Comparison of ENCODE assay signal across 8 mouse cellular contexts in the genomic region with DNA sequence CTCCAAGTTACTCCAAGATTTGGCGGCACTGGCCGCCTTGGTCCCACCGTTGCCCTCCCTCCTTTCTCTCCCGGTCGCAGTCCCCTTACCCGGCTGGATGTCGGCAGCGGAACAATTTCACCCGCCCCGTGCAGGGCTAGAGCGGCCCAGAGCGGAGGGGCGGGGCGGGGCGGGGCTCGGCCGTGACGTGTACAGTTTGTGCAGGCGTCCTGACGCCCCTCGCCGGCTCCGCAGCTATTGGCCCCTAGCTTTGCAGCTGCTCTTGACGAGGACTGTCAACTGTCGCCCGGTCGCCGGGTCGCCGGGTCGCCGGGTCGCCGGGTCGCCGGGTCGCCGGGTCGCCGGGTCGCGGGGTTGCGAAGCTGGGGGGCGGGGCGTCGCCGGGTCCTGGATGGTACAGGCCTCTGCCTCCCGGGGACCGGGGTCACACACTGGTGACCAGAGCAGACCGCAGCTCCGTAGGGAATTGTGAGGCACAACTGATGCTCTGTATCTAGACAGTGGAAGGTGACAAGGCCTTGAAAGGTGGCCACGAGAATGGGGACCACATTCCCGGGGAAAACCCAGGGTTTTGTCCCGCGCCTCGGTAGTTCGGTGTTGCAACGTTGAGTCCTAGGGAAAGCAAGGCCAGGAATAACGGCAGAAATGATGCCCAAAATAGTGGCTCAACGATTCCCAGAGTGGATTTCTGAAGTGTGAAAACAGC. TPM values are rescaled to one million over a fixed set of nuclear protein-coding genes. Genes with fewer than 3 reads are reported as not detected.
DNase-seq lines count a peak whose midpoint lies in the region; ATAC-seq and TF ChIP-seq lines count a peak whose summit lies in the region.

A gene (minus strand): TSS at position 311 of the 706 bp plus-strand sequence.

- no peak for TF ChIP-seq EP300 in MEL (IDR thresholded peaks at IDR 0.05; ENCODE audit: low read depth in 1 of 2, low read length in 2 of 2)

- DNase-seq in MEL (ENCODE audit: low read depth, low spot score): peak; percentile 92
- peak; percentile 76 for DNase-seq in cerebellum, adult 8-10 months
- DNase-seq in layer of hippocampus, adult 9-10 months (ENCODE audit: low spot score): peak; percentile 37
- peak; percentile 83 to 87 for DNase-seq in thymus, adult 18-20 months

- H3K4me1 ChIP-seq in MEL (ENCODE audit: control insufficient read depth in 1 of 2, insufficient read depth in 2 of 2, low read length in 2 of 2): peaks cover 0 to 2% of the 10 kb centered on the region in 2 experiments; a peak in 1 of 4 replicates
- H3K4me1 ChIP-seq in lung, embryonic 15.5 days: peaks cover 15% of the 10 kb centered on the region
- no peaks in the 10 kb centered on the region for H3K4me1 ChIP-seq in olfactory bulb, adult 2 months (ENCODE audit: control insufficient read depth, insufficient read depth, low read length)

- no peaks in the 10 kb centered on the region for H3K79me2 ChIP-seq in MEL (ENCODE audit: control insufficient read depth, insufficient read depth, low read length, poor library complexity)

- TF ChIP-seq RAD21 in MEL (IDR thresholded peaks at IDR 0.05; ENCODE audit: low read depth, low read length): no peak

- WGBS in lung, embryonic 15.5 days: under 1% methylated on average over 55 of the region's 60 CpGs
- under 1% methylated on average over 60 of the region's 60 CpGs for WGBS in olfactory bulb, adult 2 months

- H3K4me2 ChIP-seq in lung, embryonic 15.5 days: peak within 1 kb of the TSS; percentile 95

- TF ChIP-seq POLR2A in MEL (IDR thresholded peaks at IDR 0.05; ENCODE audit: control insufficient read depth in 1 of 2, insufficient read depth in 1 of 2, low read depth in 1 of 2, low read length in 2 of 2, poor library complexity in 1 of 2): peak; percentile 31 to 49; a peak in 1 of 4 replicates
- TF ChIP-seq POLR2A in olfactory bulb, adult 2 months (IDR thresholded peaks at IDR 0.05; ENCODE audit: insufficient read depth, low read depth, low read length): peak; percentile 62; the same call in 1 of the 2 replicates

- TF ChIP-seq CTCF in MEL (IDR thresholded peaks at IDR 0.05 in 2 of 3, conservative IDR thresholded peaks at IDR 0.05 in 1 of 3; ENCODE audit: control insufficient read depth in 1 of 3, insufficient read depth in 1 of 3, low read depth in 2 of 3, low read length in 3 of 3, poor library complexity in 1 of 3, severe bottlenecking in 1 of 3): no peak
- TF ChIP-seq CTCF in olfactory bulb, adult 2 months (IDR thresholded peaks at IDR 0.05; ENCODE audit: insufficient read depth, low read depth, low read length): no peak

- ATAC-seq in frontal cortex, adult (ENCODE audit: low TSS enrichment): peak; percentile 79
- ATAC-seq in hematopoietic stem cell, adult 5-6 weeks (replicated peaks in 1 of 2; ENCODE audit: insufficient read depth in 1 of 2, low FRiP score in 2 of 2, low TSS enrichment in 1 of 2, low read depth in 1 of 2, poor library complexity in 2 of 2, severe bottlenecking in 2 of 2): peak; percentile 80 to 87
- ATAC-seq in lung, embryonic 15.5 days (ENCODE audit: borderline replicate concordance, extremely low read depth, low FRiP score, low TSS enrichment): peak; percentile 95

- no peak within 1 kb of the TSS; the same call in 1 of the 2 replicates for H3K27ac ChIP-seq in MEL (ENCODE audit: control insufficient read depth, low read depth, low read length)
- peak within 1 kb of the TSS; percentile 67 for H3K27ac ChIP-seq in lung, embryonic 15.5 days
- H3K27ac ChIP-seq in olfactory bulb, adult 2 months (ENCODE audit: insufficient read depth, low read depth, low read length): 0 out of 2 replicates have a peak within 1 kb of the TSS, but pooled peaks have one; percentile 49

- no peaks in the 10 kb centered on the region for H3K27me3 ChIP-seq in MEL (ENCODE audit: control insufficient read depth in 1 of 2, insufficient read depth in 2 of 2, low read length in 2 of 2)
- H3K27me3 ChIP-seq in lung, embryonic 15.5 days: no peaks in the 10 kb centered on the region

- peak within 1 kb of the TSS; percentile 67 to 92 for H3K4me3 ChIP-seq in MEL (ENCODE audit: control insufficient read depth in 1 of 2, insufficient read depth in 1 of 2, low read depth in 2 of 2, low read length in 2 of 2)
- H3K4me3 ChIP-seq in lung, embryonic 15.5 days: peak within 1 kb of the TSS; percentile 81
- peak within 1 kb of the TSS; percentile 70 for H3K4me3 ChIP-seq in olfactory bulb, adult 2 months (ENCODE audit: insufficient read depth, low read depth, low read length)

- no peaks in the 10 kb centered on the region; a peak in 1 of 4 replicates for H3K36me3 ChIP-seq in MEL (ENCODE audit: control insufficient read depth in 1 of 2, insufficient read depth in 2 of 2, low read length in 2 of 2)
- no peaks in the 10 kb centered on the region for H3K36me3 ChIP-seq in lung, embryonic 15.5 days

- H3K9ac ChIP-seq in MEL (ENCODE audit: control insufficient read depth, low read depth, low read length, poor library complexity, severe bottlenecking): peak within 1 kb of the TSS; percentile 63
- H3K9ac ChIP-seq in lung, embryonic 15.5 days: peak within 1 kb of the TSS; percentile 58

- no peaks in the 10 kb centered on the region for H3K9me3 ChIP-seq in MEL (replicated peaks; ENCODE audit: insufficient read depth, low read length)
- H3K9me3 ChIP-seq in lung, embryonic 15.5 days: no peaks in the 10 kb centered on the region

TF ChIP-seq in MEL, 35 proteins besides CTCF, POLR2A, EP300 and RAD21:
- TF ChIP-seq MAZ (IDR thresholded peaks at IDR 0.05; ENCODE audit: low read depth, low read length) (peak; percentile 52; the same call in 1 of the 2 replicates), MXI1 (IDR thresholded peaks at IDR 0.05; ENCODE audit: low read depth, low read length) (peak; percentile 57; the same call in 1 of the 2 replicates), ZMIZ1 (IDR thresholded peaks at IDR 0.05; ENCODE audit: low read depth, low read length) (peak; percentile 46; the same call in 1 of the 2 replicates), NRF1 (IDR thresholded peaks at IDR 0.05; ENCODE audit: insufficient read depth, low read depth, low read length, poor library complexity, severe bottlenecking) (0 out of 2 replicates have a peak, but pooled peaks have one; percentile 6), SMC3 (IDR thresholded peaks at IDR 0.05; ENCODE audit: low read depth, low read length) (0 out of 2 replicates have a peak, but pooled peaks have one; percentile 1), USF1 (IDR thresholded peaks at IDR 0.05; ENCODE audit: low read depth, low read length) (no peak), USF2 (IDR thresholded peaks at IDR 0.05; ENCODE audit: borderline replicate concordance in 1 of 2, insufficient read depth in 1 of 2, low read depth in 1 of 2, low read length in 2 of 2) (no peak), ETS1 (IDR thresholded peaks at IDR 0.05; ENCODE audit: low read depth, low read length) (0 out of 2 replicates have a peak, but pooled peaks have one; percentile 29), MAX (IDR thresholded peaks at IDR 0.05; ENCODE audit: low read length) (no peak; the same call in 1 of the 2 replicates), HCFC1 (IDR thresholded peaks at IDR 0.05; ENCODE audit: low read depth, low read length) (peak; percentile 66), MYC (IDR thresholded peaks at IDR 0.05; ENCODE audit: low read depth, low read length) (no peak), ZC3H11A (IDR thresholded peaks at IDR 0.05; ENCODE audit: low read depth, low read length) (no peak), KAT2A (conservative IDR thresholded peaks at IDR 0.05; ENCODE audit: low read depth, low read length) (no peak), TBP (IDR thresholded peaks at IDR 0.05; ENCODE audit: low read depth, low read length) (no peak), CHD1 (IDR thresholded peaks at IDR 0.05; ENCODE audit: low read depth, low read length) (no peak), JUND (IDR thresholded peaks at IDR 0.05; ENCODE audit: low read depth, low read length) (no peak), MYB (IDR thresholded peaks at IDR 0.05; ENCODE audit: low read depth, low read length) (no peak), MEF2A (IDR thresholded peaks at IDR 0.05; ENCODE audit: extremely low read depth, insufficient replicate concordance, low read depth, low read length, poor library complexity, severe bottlenecking) (no peak), ZKSCAN1 (IDR thresholded peaks at IDR 0.05; ENCODE audit: low read depth, low read length) (no peak), ZNF384 (IDR thresholded peaks at IDR 0.05; ENCODE audit: low read depth, low read length) (no peak), NELFE (IDR thresholded peaks at IDR 0.05; ENCODE audit: low read depth, low read length) (peak; percentile 53; the same call in 1 of the 2 replicates), ELF1 (IDR thresholded peaks at IDR 0.05; ENCODE audit: low read depth, low read length) (0 out of 2 replicates have a peak, but pooled peaks have one; percentile 8), RCOR1 (IDR thresholded peaks at IDR 0.05; ENCODE audit: low read depth, low read length) (no peak), GATA1 (IDR thresholded peaks at IDR 0.05; ENCODE audit: low read depth, low read length) (no peak), TCF12 (IDR thresholded peaks at IDR 0.05; ENCODE audit: low read depth, low read length) (no peak), CHD2 (IDR thresholded peaks at IDR 0.05; ENCODE audit: low read length) (no peak), SIN3A (IDR thresholded peaks at IDR 0.05; ENCODE audit: low read length) (peak; percentile 69)

RNA-seq across cellular contexts. Expression of the gene that starts here (rescaled TPM):
- total RNA-seq in MEL (2012; rRNA removed): 4.7 and 4.9 TPM in 2 replicates
- polyA plus RNA-seq in MEL (2012; ENCODE audit: insufficient read depth in 1 of 2, insufficient read length in 2 of 2, low read depth in 1 of 2, low replicate concordance in 2 of 2, missing spikeins in 1 of 2): 1 to 10 TPM in 1 of 2 experiments, not detected in 1; 7.2 TPM
- total RNA-seq in hematopoietic stem cell, adult 5-6 weeks (2017): 7.7 and 8.0 TPM in 2 replicates
- polyA plus RNA-seq in lung, embryonic 15.5 days (2015; fragmentation: Nextera tagmentation; extraction: Ambion mirVana): 12.3 and 13.8 TPM in 2 replicates
- polyA plus RNA-seq in olfactory bulb, adult 2 months (2012; ENCODE audit: insufficient read depth, insufficient read length, low replicate concordance, missing spikeins): not detected in 2 replicates

Comparison
In these comparisons a context has a peak if more than half of its experiments do, and no peak if none do; other contexts are left out.
1. DNase-seq: peak in every context shown above with its lines; median percentile 92 in MEL; 85 in thymus, adult 18-20 months; 76 in cerebellum, adult 8-10 months; 37 in layer of hippocampus, adult 9-10 months.